Mouse (Mus musculus): ENCODE results near the gene Mptx2.

GRCm38 (mm10) chr1:173315725-173316124 is 38.1 kb upstream of the Mptx2 start:
- TF ChIP-seq POLR2A (IDR thresholded peaks at IDR 0.05; ENCODE audit: borderline replicate concordance, low read depth, low read length) = no peak
- no peak for TF ChIP-seq CTCF (IDR thresholded peaks at IDR 0.05; ENCODE audit: low read depth, low read length)
